Mouse (Mus musculus) left cerebral cortex, postnatal 14 days (tissue): ENCODE results near the gene Mnx1. TPM values are rescaled to one million over a fixed set of nuclear protein-coding genes. Genes with fewer than 3 reads are reported as not detected.
"Not testable (repeated sequence)": the region's sequence is repeated elsewhere in the genome, so short reads cannot be mapped to it uniquely, and the experiment has no call there.

ENCODE experiments used
- DNase-seq, 2 experiments: peaks; one replicate each; pipeline ENCODE4 v3.0.0; 2021 to 2022; ENCODE audit warnings: low spot score in 2 of 2, mixed read lengths in 1 of 2
- intact Hi-C: fragments of 180-260 bp; cut with DNase I; formaldehyde crosslinking; loops from one replicate; pipeline ENCODE4 v1.15.1; 2025
- total RNA-seq, 2 experiments: library from RNA; stranded (reverse); gene quantifications; 2 replicates each; pipeline ENCODE4 v1.2.3; 2021

Mnx1 gene
- total RNA-seq, 2 experiments from 2014 or later = not detected

GRCm38 (mm10) chr5:29470851-29471394 is 7.3 kb downstream of the Mnx1 start:
- no peak for DNase-seq
- intact Hi-C loops = loop anchor here (5.0 kb wide), 1 partner anchor 1304 kb away; the partner anchor contains the start of gene En2

DNA sequence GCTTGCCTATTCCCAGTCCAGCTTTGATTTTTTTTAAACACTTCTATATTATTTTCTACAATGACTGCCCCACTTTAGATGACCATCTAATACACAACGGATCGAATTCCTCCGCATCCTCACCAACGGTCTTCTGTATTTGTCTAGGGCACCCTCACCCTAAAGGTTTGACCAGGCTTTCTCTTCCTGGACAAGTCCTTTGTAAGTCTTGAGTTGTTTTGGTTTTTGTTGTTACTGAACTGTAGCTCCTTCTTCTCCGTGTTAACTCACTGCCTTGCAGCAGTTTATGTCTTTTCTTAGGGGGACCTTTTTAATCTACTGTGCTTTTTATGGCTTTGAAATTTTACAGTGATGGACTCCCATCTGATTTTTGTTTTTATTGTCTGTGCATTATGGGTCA is 8.0 kb downstream of the Mnx1 start:
- no peak for DNase-seq
- intact Hi-C loops = loop anchor here (5.0 kb wide), 1 partner anchor 1303 kb away; the partner anchor contains the start of gene En2

DNA sequence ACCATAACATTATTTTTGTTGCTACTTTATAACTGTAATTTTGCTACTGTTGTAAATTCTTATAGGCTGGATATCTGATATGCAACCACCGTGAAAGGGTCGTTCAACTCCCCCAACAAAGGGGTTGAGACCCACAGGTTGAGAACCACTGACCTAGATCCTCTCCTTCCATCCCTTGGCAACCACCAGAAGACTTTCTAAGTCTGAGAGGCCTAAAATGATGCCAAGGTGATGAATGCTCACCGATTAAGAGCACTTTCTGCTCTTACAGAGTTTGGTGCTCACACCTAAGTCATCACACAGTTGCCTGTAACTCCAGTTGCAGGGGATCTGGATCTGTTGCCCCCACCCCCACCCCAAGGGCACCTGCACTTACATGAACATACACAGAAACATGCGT is 8.8 kb downstream of the Mnx1 start:
- intact Hi-C loops = no loop called here
- no peak for DNase-seq

DNA sequence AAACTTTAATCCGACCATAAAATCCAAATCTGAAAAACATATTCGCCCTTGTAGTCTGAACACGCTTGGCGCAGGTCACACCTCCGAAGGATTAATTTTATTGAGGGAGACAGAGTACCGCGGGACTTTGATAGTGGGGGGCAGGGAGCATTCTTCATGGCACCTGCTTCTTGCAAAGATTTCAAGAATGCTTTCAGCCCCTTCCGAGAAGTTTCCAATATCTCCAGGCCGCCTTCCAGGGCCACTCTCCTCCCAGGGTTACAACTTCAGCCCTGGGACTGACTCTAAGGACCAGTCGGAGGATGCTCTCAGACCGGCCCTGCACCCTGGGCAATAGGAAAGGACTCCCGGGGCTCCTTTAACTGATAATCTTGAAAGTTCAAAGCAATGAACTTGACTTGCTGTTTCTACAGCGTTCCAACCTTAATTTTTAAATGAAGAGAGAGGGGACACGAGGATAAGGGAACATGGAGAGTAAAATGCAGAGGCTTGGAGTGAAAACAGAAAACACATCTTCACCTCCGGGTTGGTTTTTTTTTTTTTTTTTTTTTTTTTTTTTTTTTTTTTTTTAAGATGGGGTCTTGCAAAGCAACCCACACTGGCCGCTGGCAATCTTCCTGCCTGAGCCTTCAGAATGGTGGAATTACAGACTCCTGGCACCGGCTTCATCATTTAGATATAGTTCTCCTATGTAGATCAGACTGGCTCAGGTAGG is 9.8 kb downstream of the Mnx1 start:
- intact Hi-C loops = no loop called here
- DNase-seq = no peak

- intact Hi-C loops = no loop called here
- DNase-seq = no peak
These were observed 10.6 kb downstream of the Mnx1 start for GRCm38 (mm10) chr5:29467489-29468350.

GRCm38 (mm10) chr5:29462943-29463686 is 15.2 kb downstream of the Mnx1 start:
- intact Hi-C loops = no loop called here
- no peak for DNase-seq

DNA sequence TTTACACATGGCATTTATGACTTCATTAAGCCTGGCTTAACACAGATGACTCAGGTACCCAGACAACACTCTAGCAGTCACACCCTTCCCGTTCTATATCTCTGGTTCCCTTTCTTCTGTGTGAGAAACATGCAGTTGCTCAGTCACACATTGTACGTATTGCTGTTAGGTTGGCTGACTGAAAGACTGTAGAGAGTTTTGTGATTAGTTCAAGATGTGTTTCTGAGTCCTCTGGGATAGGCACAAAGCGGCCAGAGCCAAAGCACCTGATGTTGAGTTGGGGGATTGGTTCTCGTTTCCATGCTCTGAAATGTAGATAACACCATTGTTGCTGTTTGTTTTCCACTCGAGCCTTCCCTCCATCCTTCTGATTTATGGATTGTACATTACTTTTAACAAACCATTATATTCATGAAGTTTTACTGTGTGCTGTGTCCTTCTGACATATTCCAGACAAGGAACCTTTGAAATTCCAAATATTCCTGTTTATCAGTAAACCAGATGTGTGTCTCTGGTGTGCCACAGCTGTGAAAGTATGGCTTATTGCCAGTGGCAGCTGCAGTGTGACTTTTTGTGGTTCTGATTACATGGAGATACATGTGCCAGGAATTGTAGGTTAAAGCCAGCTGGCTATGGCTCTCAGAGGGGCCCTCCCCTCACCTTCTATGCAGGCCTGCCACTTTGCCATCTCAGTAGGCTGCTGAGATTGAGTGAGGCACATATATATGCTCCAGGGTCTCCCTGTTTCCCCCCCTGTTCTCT is 21.2 kb downstream of the Mnx1 start:
- DNase-seq = peak in 1 of 2 experiments; percentile 13
- intact Hi-C loops = no loop called here

DNA sequence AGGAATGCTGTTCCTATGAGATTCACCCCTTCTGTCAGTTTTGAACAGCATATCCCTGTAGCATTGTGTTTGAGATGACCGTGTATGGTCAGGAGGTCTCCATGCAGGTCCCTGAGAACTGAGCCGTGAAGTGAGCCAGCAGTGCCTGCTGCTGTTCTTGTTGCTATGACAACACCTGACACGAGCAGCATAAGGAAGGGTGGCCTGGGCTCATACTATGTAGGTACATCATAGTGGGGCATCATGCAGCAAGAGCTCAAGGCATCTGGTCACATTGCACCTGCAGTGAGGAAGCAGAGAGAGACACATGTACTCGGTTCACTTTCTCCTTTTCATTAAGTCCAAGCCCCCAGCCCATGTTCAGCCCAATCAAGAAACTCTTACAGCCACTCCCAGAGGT is 25.9 kb downstream of the Mnx1 start:
- intact Hi-C loops = no loop called here
- no peak for DNase-seq

DNA sequence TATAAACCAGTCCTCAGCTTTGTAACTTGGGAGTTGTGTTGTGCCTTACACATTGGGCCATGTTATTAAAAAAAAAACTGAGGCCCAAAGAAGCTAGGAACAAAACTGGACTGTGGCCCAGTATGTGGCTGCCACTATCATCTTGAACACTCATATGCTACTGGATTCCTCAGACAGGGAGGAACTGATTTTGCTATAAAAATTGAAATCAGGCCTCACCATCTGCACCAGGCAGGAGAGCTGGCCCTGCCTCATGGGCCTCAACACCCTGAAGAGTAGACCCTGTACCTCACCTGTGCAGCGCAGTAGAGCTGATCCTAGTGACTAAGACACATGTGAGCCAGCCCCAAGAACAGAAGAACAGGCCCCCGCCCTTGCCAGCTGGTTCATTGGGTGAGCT is 33.0 kb downstream of the Mnx1 start:
- intact Hi-C loops = loop anchor here (10.0 kb wide), 1 partner anchor 1030 kb away; no protein-coding TSS in a partner anchor
- DNase-seq = no peak

GRCm38 (mm10) chr5:29436728-29437127 is 41.5 kb downstream of the Mnx1 start:
- intact Hi-C loops = loop anchor here (10.0 kb wide), 1 partner anchor 128 kb away; the partner anchor contains the start of gene Ube3c
- not testable (repeated sequence) for DNase-seq

DNA sequence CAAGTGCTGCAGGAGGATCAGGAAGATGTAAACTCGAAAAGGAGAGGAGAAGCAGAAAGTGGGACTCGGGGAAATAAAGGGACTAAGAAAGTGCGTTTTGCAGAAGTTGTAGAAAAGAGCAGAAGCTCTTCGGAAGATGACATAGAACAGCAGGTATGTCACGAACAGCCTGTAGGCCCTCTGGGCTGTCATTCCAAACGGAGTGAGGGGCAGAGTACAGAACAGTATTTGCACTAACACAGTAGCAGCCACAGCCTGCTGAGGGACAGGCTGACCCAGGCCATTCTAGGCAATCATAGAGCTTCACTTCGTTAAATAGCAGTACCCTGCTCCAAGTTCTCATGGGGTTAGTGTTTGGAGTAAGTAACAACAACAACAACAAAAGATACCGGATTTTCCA is 42.8 kb downstream of the Mnx1 start:
- intact Hi-C loops = loop anchor here (10.0 kb wide), 1 partner anchor 129 kb away; the partner anchor contains the start of gene Ube3c

GRCm38 (mm10) chr5:29434872-29435358 is 43.4 kb downstream of the Mnx1 start:
- DNase-seq = peak; percentile 19 to 23
- intact Hi-C loops = loop anchor here (10.0 kb wide), 1 partner anchor 130 kb away; the partner anchor contains the start of gene Ube3c

More for the DNA sequence above, 42.8 kb downstream of the Mnx1 start:
- DNase-seq = no peak

DNA sequence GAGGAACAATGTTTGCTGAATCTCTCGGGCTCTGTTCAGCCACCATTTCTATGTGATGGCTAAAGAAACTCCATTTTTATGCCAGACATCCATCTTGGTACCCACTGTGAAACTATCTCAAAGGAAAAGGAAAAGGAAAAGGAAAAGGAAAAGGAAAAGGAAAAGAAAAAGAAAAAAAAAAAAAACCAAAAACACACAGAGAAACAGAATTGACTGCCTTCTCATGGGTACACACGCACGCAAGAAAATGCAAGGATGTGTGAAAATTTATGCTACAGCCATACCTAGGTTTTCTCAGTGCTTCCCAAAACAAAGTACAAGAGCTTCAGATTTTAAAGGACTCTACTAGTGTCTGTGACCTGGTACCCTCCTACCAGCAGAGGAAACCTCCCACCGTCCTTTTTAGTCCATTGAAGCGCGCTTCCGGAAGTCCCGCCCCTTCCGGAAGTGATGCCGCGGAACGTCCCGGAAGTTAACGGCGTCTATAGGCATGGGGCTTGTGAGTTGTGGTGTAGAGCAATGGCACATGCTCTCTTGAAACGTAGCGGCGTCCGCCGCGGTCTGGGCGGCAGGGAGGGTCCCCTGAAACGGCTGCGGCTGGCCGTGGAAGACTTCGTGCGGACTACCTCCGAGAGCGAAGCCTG is 43.9 kb downstream of the Mnx1 start, which contains the start of gene Nom1:
Nom1 (plus strand) TSS at position 437 of the 644 bp plus-strand sequence.
- peak; percentile 83 to 89 for DNase-seq
- intact Hi-C loops = loop anchor here (10.0 kb wide), 1 partner anchor 130 kb away; the partner anchor contains the start of gene Ube3c

DNA sequence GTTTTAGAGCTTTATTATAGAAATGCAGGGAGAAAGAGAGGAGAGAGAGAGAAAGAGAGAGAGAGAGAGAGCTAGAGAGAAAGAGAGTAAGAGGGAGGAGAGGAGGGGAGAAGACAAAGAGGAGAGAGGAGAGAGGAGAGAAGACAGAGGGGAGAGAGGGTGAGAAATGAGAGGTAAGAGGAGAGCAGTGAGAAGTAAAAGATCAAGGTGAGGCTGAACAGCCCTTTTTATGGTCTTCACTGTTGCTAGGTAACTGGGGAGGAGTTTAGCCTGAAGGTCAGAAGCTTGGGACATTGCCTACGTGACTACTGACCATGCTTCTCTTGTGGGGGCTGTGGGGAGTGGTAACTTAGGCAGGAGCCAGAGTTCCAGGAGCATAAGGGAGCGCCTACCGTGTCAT is 54.9 kb downstream of the Mnx1 start:
- DNase-seq, intact Hi-C loops: not testable (repeated sequence)
